Mouse (Mus musculus): ENCODE measurements at regions not wholly inside any gene's neighbourhood (a gene's known extent, or its start where the extent isn't known, plus 50 kb on each side); places are given as distances from the start of the nearest gene placed in this dataset.
A peak's percentile ranks its signal among the peaks of the same experiment; 100 is the strongest.

DNA sequence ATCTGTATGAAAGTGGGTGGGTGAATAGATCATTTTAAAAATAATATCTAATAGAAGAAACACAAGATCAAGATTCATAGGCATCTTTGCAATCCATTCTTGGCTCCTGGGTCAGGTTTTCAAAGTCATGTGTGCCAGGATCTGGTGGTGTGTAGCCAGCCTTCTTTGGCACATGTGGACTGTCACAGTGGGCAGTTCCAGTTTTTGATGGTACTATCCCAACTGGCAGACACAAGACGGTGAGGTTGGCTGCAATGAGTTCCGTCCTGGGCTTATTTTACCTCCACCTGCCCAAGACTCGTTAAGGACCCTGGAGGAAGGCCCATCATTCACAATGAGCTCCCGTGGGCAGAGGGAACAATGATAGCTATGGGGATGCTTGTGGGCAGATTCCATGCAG lies 435.1 kb upstream of the Nrp1 start:
- Histone ChIP-seq H3K4me3 (replicated peaks; ENCODE audit: low read depth, low read length) (no peak overlapping the region), H3K4me1 (replicated peaks; ENCODE audit: insufficient read depth, low read length) (no peaks in the 10 kb centered on the region), H3K9ac (ENCODE audit: low read depth, low read length) (no peak overlapping the region), H3K4me2 (ENCODE audit: low read length) (no peak overlapping the region), H3K9me3 (replicated peaks; ENCODE audit: low read length) (no peaks in the 10 kb centered on the region), H3K27me3 (ENCODE audit: insufficient read depth, low read length) (no peaks in the 10 kb centered on the region), H3K27ac (no peak overlapping the region), H3K36me3 (ENCODE audit: insufficient read depth, low read length) (no peaks in the 10 kb centered on the region)
- no peak for DNase-seq (ENCODE audit: low spot score)
- no peak for ATAC-seq (replicated peaks; ENCODE audit: low FRiP score, low read depth)
- TF ChIP-seq CTCF (IDR thresholded peaks at IDR 0.05; ENCODE audit: low read depth) = no peak
- 79% methylated on average over 4 of the region's 4 CpGs for WGBS

DNA sequence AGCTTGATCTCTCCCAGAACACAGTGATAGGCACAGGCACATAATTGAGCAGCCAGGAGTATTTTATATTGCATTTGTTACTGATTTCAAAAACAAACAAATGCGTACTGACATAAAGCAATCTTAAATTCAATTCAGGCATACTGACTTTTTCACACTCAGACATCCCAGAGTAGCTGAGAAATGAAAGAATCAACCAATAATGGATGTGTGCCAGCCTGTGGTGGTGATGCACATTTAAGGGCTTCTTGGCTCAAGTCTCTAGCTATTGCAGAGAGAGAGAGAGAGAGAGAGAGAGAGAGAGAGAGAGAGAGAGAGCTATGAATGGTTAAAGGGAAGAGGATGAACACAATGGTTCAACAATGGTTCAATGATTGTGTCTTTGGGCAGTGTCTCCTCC lies 426.1 kb upstream of the Nrp1 start:
- Histone ChIP-seq H3K27ac (no peak overlapping the region), H3K27me3 (ENCODE audit: insufficient read depth, low read length) (no peaks in the 10 kb centered on the region), H3K4me3 (replicated peaks; ENCODE audit: low read depth, low read length) (no peak overlapping the region), H3K9me3 (replicated peaks; ENCODE audit: low read length) (no peaks in the 10 kb centered on the region), H3K36me3 (ENCODE audit: insufficient read depth, low read length) (no peaks in the 10 kb centered on the region), H3K4me2 (ENCODE audit: low read length) (no peak overlapping the region), H3K9ac (ENCODE audit: low read depth, low read length) (no peak overlapping the region), H3K4me1 (replicated peaks; ENCODE audit: insufficient read depth, low read length) (no peaks in the 10 kb centered on the region)
- TF ChIP-seq CTCF (IDR thresholded peaks at IDR 0.05; ENCODE audit: low read depth) = no peak
- WGBS = 89% methylated on average over 1 of the region's 1 CpGs
- DNase-seq (ENCODE audit: low spot score) (no peak), ATAC-seq (replicated peaks; ENCODE audit: low FRiP score, low read depth) (no peak)

DNA sequence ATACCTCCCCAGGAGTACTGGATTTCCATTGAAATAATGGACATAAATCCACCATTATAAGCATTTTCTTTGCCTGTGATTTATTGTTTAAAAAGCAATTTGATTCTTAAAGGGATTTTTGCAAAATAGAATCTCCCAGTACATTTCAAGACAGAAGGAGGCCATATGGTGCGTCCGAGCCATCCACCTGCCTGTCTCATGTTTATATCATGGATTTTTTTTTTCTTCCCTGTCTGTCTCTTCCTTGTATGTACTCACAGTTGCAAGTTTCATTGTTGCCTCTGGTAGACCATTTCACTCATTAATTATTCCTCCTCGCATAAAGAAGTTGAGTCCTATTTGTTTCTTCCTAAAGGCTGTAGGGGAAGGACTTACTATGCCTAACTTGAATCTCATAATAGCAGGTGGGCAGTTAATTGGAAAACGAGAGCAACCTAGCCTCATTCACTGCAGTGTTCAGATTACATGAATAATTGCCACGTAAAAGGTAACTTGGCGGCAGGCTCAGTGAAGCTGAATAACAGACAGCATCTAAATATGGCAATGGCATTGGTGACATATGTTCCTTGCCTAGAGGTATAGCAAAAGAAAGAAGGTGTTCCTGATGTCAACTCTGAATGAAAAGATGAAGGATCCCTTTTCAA lies 421.5 kb upstream of the Nrp1 start:
- Histone ChIP-seq H3K9ac (ENCODE audit: low read depth, low read length) (no peak overlapping the region), H3K4me3 (replicated peaks; ENCODE audit: low read depth, low read length) (no peak overlapping the region), H3K9me3 (replicated peaks; ENCODE audit: low read length) (no peaks in the 10 kb centered on the region), H3K4me1 (replicated peaks; ENCODE audit: insufficient read depth, low read length) (no peaks in the 10 kb centered on the region), H3K4me2 (ENCODE audit: low read length) (no peak overlapping the region), H3K27me3 (ENCODE audit: insufficient read depth, low read length) (no peaks in the 10 kb centered on the region), H3K27ac (no peak overlapping the region), H3K36me3 (ENCODE audit: insufficient read depth, low read length) (no peaks in the 10 kb centered on the region)
- ATAC-seq (replicated peaks; ENCODE audit: low FRiP score, low read depth) (no peak), DNase-seq (ENCODE audit: low spot score) (no peak)
- WGBS = 64% methylated on average over 6 of the region's 6 CpGs
- TF ChIP-seq CTCF (IDR thresholded peaks at IDR 0.05; ENCODE audit: low read depth) = no peak

DNA sequence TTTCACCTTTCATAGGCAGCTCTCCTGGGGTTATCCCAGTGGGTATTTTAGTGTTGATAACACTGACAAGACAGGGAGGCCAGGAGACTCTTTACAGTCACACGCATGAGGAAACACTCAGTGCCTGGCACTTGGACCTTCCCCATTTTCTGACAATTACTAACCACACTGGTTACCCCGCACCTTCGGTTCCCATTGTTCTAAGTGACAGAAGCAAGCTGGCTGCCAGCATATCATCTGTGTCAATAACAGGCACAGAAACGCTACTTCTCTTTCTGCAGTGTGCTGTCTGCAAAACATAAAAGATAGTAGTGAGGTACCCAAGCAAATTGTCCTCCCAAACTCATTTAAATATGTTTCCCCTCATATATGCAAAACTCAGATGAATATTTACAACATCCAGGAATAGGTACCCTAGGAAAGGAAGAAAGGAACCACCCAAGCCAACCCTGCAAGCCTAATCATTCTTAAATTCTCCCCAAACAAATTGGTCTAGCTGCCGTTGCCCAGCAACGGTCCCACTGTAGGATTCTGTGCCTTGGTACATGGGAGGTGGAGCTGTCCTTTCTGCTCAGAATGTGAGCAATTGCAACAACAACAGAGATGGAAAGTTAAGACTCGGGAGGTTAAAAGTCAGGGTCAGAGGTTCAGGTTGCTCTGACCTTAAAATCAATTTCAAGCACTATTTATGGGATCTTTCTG lies 419.0 kb upstream of the Nrp1 start:
- Histone ChIP-seq H3K27ac (no peak overlapping the region), H3K4me2 (ENCODE audit: low read length) (no peak overlapping the region), H3K9me3 (replicated peaks; ENCODE audit: low read length) (no peaks in the 10 kb centered on the region), H3K27me3 (ENCODE audit: insufficient read depth, low read length) (no peaks in the 10 kb centered on the region), H3K4me3 (replicated peaks; ENCODE audit: low read depth, low read length) (no peak overlapping the region), H3K4me1 (replicated peaks; ENCODE audit: insufficient read depth, low read length) (no peaks in the 10 kb centered on the region), H3K36me3 (ENCODE audit: insufficient read depth, low read length) (no peaks in the 10 kb centered on the region), H3K9ac (ENCODE audit: low read depth, low read length) (no peak overlapping the region)
- no peak for TF ChIP-seq CTCF (IDR thresholded peaks at IDR 0.05; ENCODE audit: low read depth)
- peak; percentile 14 for DNase-seq (ENCODE audit: low spot score)
- WGBS = 29% methylated on average over 7 of the region's 7 CpGs
- no peak for ATAC-seq (replicated peaks; ENCODE audit: low FRiP score, low read depth)

DNA sequence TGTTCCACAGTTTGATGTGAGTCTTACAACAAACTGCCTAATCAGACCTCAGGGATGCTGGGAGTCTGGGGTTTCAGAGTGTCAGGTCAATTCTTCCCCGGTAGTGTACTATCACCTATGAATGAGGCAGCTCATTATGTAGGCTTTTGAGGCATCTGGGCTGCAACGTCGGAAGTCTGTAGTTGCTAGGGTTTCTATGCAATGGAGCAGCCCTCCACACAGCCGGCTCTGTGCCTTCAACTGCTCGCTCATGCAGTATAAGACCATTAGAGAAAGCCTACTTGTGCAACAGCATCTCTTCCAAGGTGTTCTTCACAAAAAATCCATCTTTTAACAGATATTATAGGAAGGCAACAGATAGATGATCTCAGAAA lies 418.4 kb upstream of the Nrp1 start:
- 43% methylated on average over 5 of the region's 5 CpGs for WGBS
- H3K4me1 ChIP-seq (replicated peaks; ENCODE audit: insufficient read depth, low read length) = no peaks in the 10 kb centered on the region
- H3K27ac ChIP-seq = no peak overlapping the region
- ATAC-seq (replicated peaks; ENCODE audit: low FRiP score, low read depth) (no peak), DNase-seq (ENCODE audit: low spot score) (no peak)
- no peaks in the 10 kb centered on the region for H3K36me3 ChIP-seq (ENCODE audit: insufficient read depth, low read length)
- no peak for TF ChIP-seq CTCF (IDR thresholded peaks at IDR 0.05; ENCODE audit: low read depth)
- no peaks in the 10 kb centered on the region for H3K27me3 ChIP-seq (ENCODE audit: insufficient read depth, low read length)
- H3K9me3 ChIP-seq (replicated peaks; ENCODE audit: low read length) = no peaks in the 10 kb centered on the region
- H3K9ac ChIP-seq (ENCODE audit: low read depth, low read length) = no peak overlapping the region
- H3K4me3 ChIP-seq (replicated peaks; ENCODE audit: low read depth, low read length) = no peak overlapping the region
- no peak overlapping the region for H3K4me2 ChIP-seq (ENCODE audit: low read length)

DNA sequence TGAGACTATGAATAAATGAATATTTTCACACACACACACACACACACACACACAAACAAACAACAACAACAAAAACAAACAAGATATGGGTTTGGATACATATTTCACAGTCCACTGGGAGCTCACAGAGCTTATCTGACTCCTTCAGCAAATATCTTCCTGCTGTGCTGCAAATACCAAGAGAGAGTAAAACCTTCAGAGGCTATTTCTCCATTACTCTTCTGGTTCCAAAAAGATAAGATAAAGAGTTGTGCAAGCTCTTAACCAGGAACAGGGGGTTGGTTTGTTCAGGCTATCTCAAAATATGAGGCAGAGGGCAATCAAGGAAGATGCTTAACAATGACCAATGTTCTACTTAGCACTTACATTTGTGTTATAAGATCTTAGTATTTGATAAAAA lies 416.1 kb upstream of the Nrp1 start:
- Histone ChIP-seq H3K4me1 (replicated peaks; ENCODE audit: insufficient read depth, low read length) (no peaks in the 10 kb centered on the region), H3K4me3 (replicated peaks; ENCODE audit: low read depth, low read length) (no peak overlapping the region), H3K27ac (no peak overlapping the region), H3K9ac (ENCODE audit: low read depth, low read length) (no peak overlapping the region), H3K36me3 (ENCODE audit: insufficient read depth, low read length) (no peaks in the 10 kb centered on the region), H3K27me3 (ENCODE audit: insufficient read depth, low read length) (no peaks in the 10 kb centered on the region), H3K4me2 (ENCODE audit: low read length) (no peak overlapping the region), H3K9me3 (replicated peaks; ENCODE audit: low read length) (no peaks in the 10 kb centered on the region)
- ATAC-seq (replicated peaks; ENCODE audit: low FRiP score, low read depth) (no peak), DNase-seq (ENCODE audit: low spot score) (no peak)
- TF ChIP-seq CTCF (IDR thresholded peaks at IDR 0.05; ENCODE audit: low read depth) = no peak
